Mouse (Mus musculus): Measurements from ENCODE around the gene Mthfsd. TPM values are rescaled to one million over a fixed set of nuclear protein-coding genes. Genes with fewer than 3 reads are reported as not detected.
A peak's percentile ranks its signal among the peaks of the same experiment; 100 is the strongest.

Mthfsd gene
- polyA plus RNA-seq, 1 experiment from 2014 or later = 56.1 TPM

GRCm38 (mm10) chr8:121132961-121133513 lies 24.8 kb upstream of the Mthfsd start:
- Histone ChIP-seq H3K27ac (ENCODE audit: low read depth, low read length) (no peak overlapping the region), H3K27me3 (ENCODE audit: control insufficient read depth, insufficient read depth, low read length) (peaks cover 38% of the 10 kb centered on the region), H3K36me3 (ENCODE audit: control insufficient read depth, insufficient read depth, low read length) (no peaks in the 10 kb centered on the region), H3K9me3 (ENCODE audit: control insufficient read depth, low read length) (no peaks in the 10 kb centered on the region), H3K4me2 (replicated peaks; ENCODE audit: low read depth, low read length) (no peak overlapping the region), H3K4me3 (ENCODE audit: low read depth, low read length) (no peak overlapping the region), H3K4me1 (replicated peaks; ENCODE audit: control insufficient read depth, insufficient read depth, low read length) (no peaks in the 10 kb centered on the region; the same call in 1 of the 2 replicates), H3K9ac (ENCODE audit: low read depth, low read length) (no peak overlapping the region)
- ATAC-seq (ENCODE audit: low FRiP score) = no peak
- DNase-seq (ENCODE audit: low spot score) = no peak
- 70% methylated on average over 5 of the region's 5 CpGs for WGBS

GRCm38 (mm10) chr8:121130522-121130921 lies 22.3 kb upstream of the Mthfsd start:
- 47% methylated on average over 5 of the region's 5 CpGs for WGBS
- H3K36me3 ChIP-seq (ENCODE audit: control insufficient read depth, insufficient read depth, low read length) = no peaks in the 10 kb centered on the region
- no peak overlapping the region for H3K27ac ChIP-seq (ENCODE audit: low read depth, low read length)
- no peak overlapping the region for H3K4me2 ChIP-seq (replicated peaks; ENCODE audit: low read depth, low read length)
- H3K4me1 ChIP-seq (replicated peaks; ENCODE audit: control insufficient read depth, insufficient read depth, low read length) = peaks cover 4% of the 10 kb centered on the region
- no peak overlapping the region for H3K9ac ChIP-seq (ENCODE audit: low read depth, low read length)
- peaks cover 63% of the 10 kb centered on the region for H3K27me3 ChIP-seq (ENCODE audit: control insufficient read depth, insufficient read depth, low read length)
- H3K9me3 ChIP-seq (ENCODE audit: control insufficient read depth, low read length) = no peaks in the 10 kb centered on the region
- H3K4me3 ChIP-seq (ENCODE audit: low read depth, low read length) = no peak overlapping the region
- ATAC-seq (ENCODE audit: low FRiP score) = no peak
- peak; percentile 70 for DNase-seq (ENCODE audit: low spot score)

GRCm38 (mm10) chr8:121129265-121129940 lies 21.2 kb upstream of the Mthfsd start:
- Histone ChIP-seq H3K4me3 (ENCODE audit: low read depth, low read length) (no peak overlapping the region; the same call in 1 of the 2 replicates), H3K9ac (ENCODE audit: low read depth, low read length) (no peak overlapping the region), H3K27ac (ENCODE audit: low read depth, low read length) (no peak overlapping the region), H3K36me3 (ENCODE audit: control insufficient read depth, insufficient read depth, low read length) (no peaks in the 10 kb centered on the region), H3K4me2 (replicated peaks; ENCODE audit: low read depth, low read length) (no peak overlapping the region), H3K27me3 (ENCODE audit: control insufficient read depth, insufficient read depth, low read length) (peaks cover 74% of the 10 kb centered on the region), H3K4me1 (replicated peaks; ENCODE audit: control insufficient read depth, insufficient read depth, low read length) (peaks cover 5% of the 10 kb centered on the region), H3K9me3 (ENCODE audit: control insufficient read depth, low read length) (no peaks in the 10 kb centered on the region)
- 17% methylated on average over 16 of the region's 16 CpGs for WGBS
- DNase-seq (ENCODE audit: low spot score) (no peak), ATAC-seq (ENCODE audit: low FRiP score) (no peak)

DNA sequence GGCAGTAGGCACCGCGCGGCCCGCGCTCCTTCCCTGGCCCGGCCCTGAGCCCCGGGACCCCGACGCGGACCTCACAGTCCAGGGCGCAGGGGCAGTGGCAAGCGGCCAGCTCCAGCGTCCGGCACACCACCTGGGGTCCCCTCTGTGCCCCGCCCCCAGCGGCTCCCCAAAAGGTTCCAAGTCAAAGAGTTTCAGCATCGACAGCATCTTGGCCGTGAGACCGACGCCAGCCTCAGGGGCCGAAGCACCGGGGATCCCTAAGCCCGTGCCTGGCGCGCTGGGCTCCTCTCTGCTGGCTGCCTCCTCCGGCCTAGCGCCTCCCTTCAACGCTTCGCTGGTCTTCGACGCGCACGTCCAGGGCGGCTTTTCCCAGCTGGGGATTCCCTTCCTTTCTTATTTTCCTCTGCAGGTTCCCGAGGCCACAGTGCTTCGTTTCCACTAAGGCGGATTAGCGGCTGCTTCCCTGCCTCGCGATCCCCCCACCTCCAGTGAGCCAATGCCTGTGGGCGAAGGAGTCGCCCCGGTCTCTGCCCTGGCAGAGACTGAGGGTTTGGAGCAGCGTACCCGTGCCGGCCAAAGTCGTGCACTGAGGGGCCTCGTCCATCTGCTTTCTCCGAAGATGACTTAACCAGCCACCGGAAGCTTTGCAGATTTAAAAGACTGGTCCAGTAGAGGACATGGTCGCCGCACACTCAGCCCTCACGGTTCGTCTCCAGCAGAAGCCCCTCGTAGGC lies 20.5 kb upstream of the Mthfsd start:
- no peak for ATAC-seq (ENCODE audit: low FRiP score)
- DNase-seq (ENCODE audit: low spot score) = peak; percentile 52
- Histone ChIP-seq H3K9ac (ENCODE audit: low read depth, low read length) (no peak overlapping the region), H3K4me2 (replicated peaks; ENCODE audit: low read depth, low read length) (peak overlapping the region; percentile 21), H3K36me3 (ENCODE audit: control insufficient read depth, insufficient read depth, low read length) (no peaks in the 10 kb centered on the region), H3K27ac (ENCODE audit: low read depth, low read length) (no peak overlapping the region), H3K4me1 (replicated peaks; ENCODE audit: control insufficient read depth, insufficient read depth, low read length) (peaks cover 5% of the 10 kb centered on the region), H3K9me3 (ENCODE audit: control insufficient read depth, low read length) (no peaks in the 10 kb centered on the region), H3K27me3 (ENCODE audit: control insufficient read depth, insufficient read depth, low read length) (peaks cover 80% of the 10 kb centered on the region), H3K4me3 (ENCODE audit: low read depth, low read length) (peak overlapping the region; percentile 8; the same call in 1 of the 2 replicates)
- WGBS = under 1% methylated on average over 54 of the region's 55 CpGs

DNA sequence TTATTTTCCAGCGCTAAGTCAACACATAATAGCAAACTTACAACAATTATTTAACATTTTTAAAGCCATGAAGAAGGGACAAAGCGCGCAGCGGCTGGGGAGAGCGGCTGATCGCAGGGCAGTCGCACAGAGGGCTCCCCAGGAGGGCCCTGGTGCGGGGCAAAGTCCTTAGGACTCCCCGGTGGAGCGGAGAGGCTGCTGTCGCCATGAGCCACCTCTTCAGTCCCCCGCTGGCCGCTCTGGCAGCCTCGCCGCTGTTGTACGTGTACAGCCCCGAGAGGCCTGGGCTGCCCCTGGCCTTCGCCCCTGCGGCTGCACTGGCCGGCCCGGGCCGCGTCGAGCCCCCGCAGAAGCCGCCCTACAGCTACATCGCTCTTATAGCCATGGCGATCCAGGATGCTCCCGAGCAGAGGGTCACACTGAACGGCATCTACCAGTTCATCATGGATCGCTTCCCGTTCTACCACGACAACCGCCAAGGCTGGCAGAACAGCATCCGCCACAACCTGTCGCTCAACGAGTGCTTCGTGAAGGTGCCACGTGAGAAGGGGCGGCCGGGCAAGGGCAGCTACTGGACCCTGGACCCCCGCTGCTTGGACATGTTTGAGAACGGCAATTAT lies 19.7 kb upstream of the Mthfsd start, which contains the start of gene Foxl1:
Gene Foxl1, plus strand, starts transcription at position 185 of the 620 bp plus-strand sequence.
- Histone ChIP-seq H3K9ac (ENCODE audit: low read depth, low read length) (no peak within 1 kb of the TSS), H3K36me3 (ENCODE audit: control insufficient read depth, insufficient read depth, low read length) (no peaks in the 10 kb centered on the region), H3K4me3 (ENCODE audit: low read depth, low read length) (peak within 1 kb of the TSS; percentile 8; the same call in 1 of the 2 replicates), H3K4me2 (replicated peaks; ENCODE audit: low read depth, low read length) (peak within 1 kb of the TSS; percentile 21), H3K27me3 (ENCODE audit: control insufficient read depth, insufficient read depth, low read length) (peaks cover 86% of the 10 kb centered on the region), H3K4me1 (replicated peaks; ENCODE audit: control insufficient read depth, insufficient read depth, low read length) (peaks cover 5% of the 10 kb centered on the region), H3K27ac (ENCODE audit: low read depth, low read length) (no peak within 1 kb of the TSS), H3K9me3 (ENCODE audit: control insufficient read depth, low read length) (no peaks in the 10 kb centered on the region)
- ATAC-seq (ENCODE audit: low FRiP score) (no peak), DNase-seq (ENCODE audit: low spot score) (peak; percentile 66)
- WGBS = under 1% methylated on average over 43 of the region's 43 CpGs

- Histone ChIP-seq H3K4me3 (ENCODE audit: low read depth, low read length) (no peak overlapping the region), H3K9ac (ENCODE audit: low read depth, low read length) (no peak overlapping the region), H3K27ac (ENCODE audit: low read depth, low read length) (no peak overlapping the region), H3K9me3 (ENCODE audit: control insufficient read depth, low read length) (no peaks in the 10 kb centered on the region), H3K4me2 (replicated peaks; ENCODE audit: low read depth, low read length) (no peak overlapping the region), H3K36me3 (ENCODE audit: control insufficient read depth, insufficient read depth, low read length) (no peaks in the 10 kb centered on the region), H3K4me1 (replicated peaks; ENCODE audit: control insufficient read depth, insufficient read depth, low read length) (peaks cover 5% of the 10 kb centered on the region), H3K27me3 (ENCODE audit: control insufficient read depth, insufficient read depth, low read length) (peaks cover 92% of the 10 kb centered on the region)
- ATAC-seq (ENCODE audit: low FRiP score) = no peak
- DNase-seq (ENCODE audit: low spot score) = peak; percentile 48
- 3% methylated on average over 11 of the region's 11 CpGs for WGBS
These were observed 19.1 kb upstream of the Mthfsd start for GRCm38 (mm10) chr8:121127291-121127701.

GRCm38 (mm10) chr8:121126694-121127093 lies 18.5 kb upstream of the Mthfsd start:
- Histone ChIP-seq H3K9ac (ENCODE audit: low read depth, low read length) (no peak overlapping the region), H3K4me3 (ENCODE audit: low read depth, low read length) (no peak overlapping the region), H3K9me3 (ENCODE audit: control insufficient read depth, low read length) (no peaks in the 10 kb centered on the region), H3K4me2 (replicated peaks; ENCODE audit: low read depth, low read length) (no peak overlapping the region), H3K4me1 (replicated peaks; ENCODE audit: control insufficient read depth, insufficient read depth, low read length) (peaks cover 5% of the 10 kb centered on the region), H3K27me3 (ENCODE audit: control insufficient read depth, insufficient read depth, low read length) (peaks cover 95% of the 10 kb centered on the region), H3K36me3 (ENCODE audit: control insufficient read depth, insufficient read depth, low read length) (no peaks in the 10 kb centered on the region), H3K27ac (ENCODE audit: low read depth, low read length) (no peak overlapping the region)
- 7% methylated on average over 5 of the region's 6 CpGs for WGBS
- no peak for ATAC-seq (ENCODE audit: low FRiP score)
- no peak for DNase-seq (ENCODE audit: low spot score)

- DNase-seq (ENCODE audit: low spot score) = peak; percentile 27
- WGBS = 3% methylated on average over 6 of the region's 6 CpGs
- no peak overlapping the region for H3K27ac ChIP-seq (ENCODE audit: low read depth, low read length)
- no peaks in the 10 kb centered on the region for H3K36me3 ChIP-seq (ENCODE audit: control insufficient read depth, insufficient read depth, low read length)
- no peak overlapping the region for H3K9ac ChIP-seq (ENCODE audit: low read depth, low read length)
- H3K4me1 ChIP-seq (replicated peaks; ENCODE audit: control insufficient read depth, insufficient read depth, low read length) = peaks cover 5% of the 10 kb centered on the region
- H3K4me2 ChIP-seq (replicated peaks; ENCODE audit: low read depth, low read length) = no peak overlapping the region
- H3K4me3 ChIP-seq (ENCODE audit: low read depth, low read length) = no peak overlapping the region
- peaks cover 99% of the 10 kb centered on the region for H3K27me3 ChIP-seq (ENCODE audit: control insufficient read depth, insufficient read depth, low read length)
- no peak for ATAC-seq (ENCODE audit: low FRiP score)
- no peaks in the 10 kb centered on the region for H3K9me3 ChIP-seq (ENCODE audit: control insufficient read depth, low read length)
These were observed 18.0 kb upstream of the Mthfsd start for GRCm38 (mm10) chr8:121126191-121126590.

Data from hindbrain, embryonic 11.5 days (tissue).